Mouse (Mus musculus) heart, embryonic 11.5 days (tissue): ENCODE results near the gene Crkl. TPM values are rescaled to one million over a fixed set of nuclear protein-coding genes. Genes with fewer than 3 reads are reported as not detected.

ENCODE experiments used
- ATAC-seq: fragments of 200-750 bp; cut with Nextera tagmentation; replicated peaks from 2 replicates; pipeline ENCODE4 v1.8.0; 2017; ENCODE audit warnings: moderate library complexity; ENCODE audit not compliant: insufficient number of reproducible peaks, low FRiP score, low TSS enrichment
- H3K27ac ChIP-seq: fragments of 300-500 bp; sonication (generic); 2 replicates; pipeline ENCODE4 v1.5.1; 2014; ENCODE audit warnings: mild to moderate bottlenecking, low read depth, low read length
- H3K27me3 ChIP-seq: fragments of 300-500 bp; sonication (generic); 2 replicates; pipeline ENCODE4 v1.6.1; 2014; ENCODE audit warnings: mild to moderate bottlenecking, low read length, mixed read lengths; ENCODE audit not compliant: control insufficient read depth, insufficient read depth
- H3K36me3 ChIP-seq: fragments of 300-500 bp; sonication (generic); 2 replicates; pipeline ENCODE4 v1.6.1; 2014; ENCODE audit warnings: mild to moderate bottlenecking, low read length, moderate library complexity, mixed read lengths; ENCODE audit not compliant: control insufficient read depth, insufficient read depth
- H3K4me1 ChIP-seq: fragments of 300-500 bp; sonication (generic); 2 replicates; pipeline ENCODE4 v1.6.1; 2014; ENCODE audit warnings: low read length; ENCODE audit not compliant: control insufficient read depth, insufficient read depth
- H3K4me2 ChIP-seq: fragments of 300-500 bp; sonication (generic); 2 replicates; pipeline ENCODE4 v1.6.1; 2014; ENCODE audit warnings: mild to moderate bottlenecking, moderate library complexity
- H3K4me3 ChIP-seq: fragments of 300-500 bp; sonication (generic); 2 replicates; pipeline ENCODE4 v1.5.1; 2014; ENCODE audit warnings: low read depth, low read length
- H3K9ac ChIP-seq: fragments of 300-500 bp; sonication (generic); 2 replicates; pipeline ENCODE4 v1.6.1; 2014; ENCODE audit warnings: mild to moderate bottlenecking, low read depth, low read length, moderate library complexity
- H3K9me3 ChIP-seq: fragments of 300-500 bp; sonication (generic); replicated peaks from 2 replicates; pipeline ENCODE4 v1.6.1; 2016; ENCODE audit warnings: low read length; ENCODE audit not compliant: control insufficient read depth
- WGBS: fragments of 180-500 bp; shearing (Covaris S2); extraction: QIAGEN DNeasy Blood & Tissue Kit; methylation state at CpG from one replicate; pipeline ENCODE4 v1.1.7; 2014; ENCODE audit not compliant: insufficient replicate concordance; 5-methylcytosine and 5-hydroxymethylcytosine counted together
- polyA plus RNA-seq: library from polyadenylated mRNA; unstranded; fragments of >200 nt; fragmentation: Nextera tagmentation; extraction: Ambion mirVana; gene quantifications from 2 replicates; pipeline ENCODE4 v1.2.1, GENCODE M21; 2014

The Crkl gene
- polyA plus RNA-seq, 1 experiment from 2014 or later: 49.6 TPM

GRCm38 (mm10) chr16:17474761-17475160 is 23.0 kb downstream of the Crkl start:
- H3K4me3 ChIP-seq: no peak overlapping the region
- WGBS: 81% methylated on average over 2 of the region's 2 CpGs
- no peaks in the 10 kb centered on the region for H3K27me3 ChIP-seq
- H3K9ac ChIP-seq: no peak overlapping the region
- ATAC-seq: no peak
- H3K9me3 ChIP-seq: no peaks in the 10 kb centered on the region
- no peaks in the 10 kb centered on the region for H3K4me1 ChIP-seq
- H3K4me2 ChIP-seq: no peak overlapping the region
- peaks cover 5% of the 10 kb centered on the region; the same call in 1 of the 2 replicates for H3K36me3 ChIP-seq
- no peak overlapping the region for H3K27ac ChIP-seq

GRCm38 (mm10) chr16:17475326-17475725 is 23.5 kb downstream of the Crkl start:
- Histone ChIP-seq H3K4me3 (no peak overlapping the region), H3K27me3 (no peaks in the 10 kb centered on the region), H3K9me3 (no peaks in the 10 kb centered on the region), H3K4me2 (no peak overlapping the region), H3K9ac (no peak overlapping the region), H3K4me1 (no peaks in the 10 kb centered on the region), H3K27ac (no peak overlapping the region), H3K36me3 (no peaks in the 10 kb centered on the region)
- no peak for ATAC-seq
- WGBS: 92% methylated on average over 4 of the region's 4 CpGs

GRCm38 (mm10) chr16:17478331-17478943 is 26.6 kb downstream of the Crkl start:
- no peaks in the 10 kb centered on the region for H3K9me3 ChIP-seq
- WGBS: 82% methylated on average over 4 of the region's 4 CpGs
- H3K27ac ChIP-seq: no peak overlapping the region
- H3K9ac ChIP-seq: no peak overlapping the region
- no peaks in the 10 kb centered on the region for H3K4me1 ChIP-seq
- H3K36me3 ChIP-seq: peaks cover 3% of the 10 kb centered on the region; the same call in 1 of the 2 replicates
- ATAC-seq: no peak
- H3K27me3 ChIP-seq: no peaks in the 10 kb centered on the region
- no peak overlapping the region for H3K4me2 ChIP-seq
- H3K4me3 ChIP-seq: no peak overlapping the region

GRCm38 (mm10) chr16:17481465-17481864 is 29.7 kb downstream of the Crkl start:
- WGBS: 79% methylated on average over 2 of the region's 2 CpGs
- peaks cover 12% of the 10 kb centered on the region for H3K36me3 ChIP-seq
- ATAC-seq: no peak

GRCm38 (mm10) chr16:17486505-17486904 is 34.7 kb downstream of the Crkl start:
- peaks cover 12% of the 10 kb centered on the region for H3K36me3 ChIP-seq
- peaks cover 21% of the 10 kb centered on the region for H3K4me1 ChIP-seq
- no peaks in the 10 kb centered on the region for H3K9me3 ChIP-seq
- no peak overlapping the region for H3K4me2 ChIP-seq
- ATAC-seq: peak; percentile 50; the same call in 1 of the 2 replicates
- no peak overlapping the region for H3K27ac ChIP-seq
- H3K27me3 ChIP-seq: peaks cover 19% of the 10 kb centered on the region
- H3K9ac ChIP-seq: no peak overlapping the region
- no peak overlapping the region for H3K4me3 ChIP-seq
- WGBS: 33% methylated on average over 3 of the region's 3 CpGs

More at GRCm38 (mm10) chr16:17481465-17481864, 29.7 kb downstream of the Crkl start:
- Histone ChIP-seq H3K4me3 (no peak overlapping the region), H3K27ac (no peak overlapping the region), H3K27me3 (no peaks in the 10 kb centered on the region), H3K4me1 (peaks cover 13% of the 10 kb centered on the region), H3K9ac (no peak overlapping the region), H3K9me3 (no peaks in the 10 kb centered on the region), H3K4me2 (no peak overlapping the region)

GRCm38 (mm10) chr16:17488478-17489468 is 37.0 kb downstream of the Crkl start:
- H3K36me3 ChIP-seq: peaks cover 10% of the 10 kb centered on the region; the same call in 1 of the 2 replicates
- peak overlapping the region; percentile 58 for H3K4me3 ChIP-seq
- peaks cover 21% of the 10 kb centered on the region for H3K4me1 ChIP-seq
- no peaks in the 10 kb centered on the region for H3K9me3 ChIP-seq
- H3K27me3 ChIP-seq: peaks cover 21% of the 10 kb centered on the region
- WGBS: 45% methylated on average over 14 of the region's 14 CpGs
- H3K4me2 ChIP-seq: peak overlapping the region; percentile 97
- 0 out of 2 replicates have a peak, but pooled peaks have one; percentile 1 for ATAC-seq
- 0 out of 2 replicates have a peak overlapping the region, but pooled peaks have one; percentile 64 for H3K9ac ChIP-seq
- no peak overlapping the region for H3K27ac ChIP-seq

- Histone ChIP-seq H3K4me2 (peak within 1 kb of the TSS; percentile 97), H3K27me3 (peaks cover 21% of the 10 kb centered on the region), H3K4me3 (peak within 1 kb of the TSS; percentile 58), H3K27ac (no peak within 1 kb of the TSS), H3K9me3 (no peaks in the 10 kb centered on the region), H3K9ac (peak within 1 kb of the TSS; percentile 64), H3K4me1 (peaks cover 18% of the 10 kb centered on the region), H3K36me3 (peaks cover 5% of the 10 kb centered on the region; the same call in 1 of the 2 replicates)
- WGBS: 1% methylated on average over 47 of the region's 47 CpGs
- peak; percentile 62 for ATAC-seq
These were observed 37.8 kb downstream of the Crkl start, which contains the start of gene Aifm3 for GRCm38 (mm10) chr16:17489469-17490111. TSS of gene Aifm3 (plus strand) at chr16:17489611.

- WGBS: 78% methylated on average over 5 of the region's 5 CpGs
- no peak overlapping the region for H3K4me3 ChIP-seq
These were observed 39.4 kb downstream of the Crkl start for GRCm38 (mm10) chr16:17491154-17491553.

More at GRCm38 (mm10) chr16:17491154-17491553, 39.4 kb downstream of the Crkl start:
- H3K4me1 ChIP-seq: peaks cover 8% of the 10 kb centered on the region
- H3K9me3 ChIP-seq: no peaks in the 10 kb centered on the region
- no peak overlapping the region for H3K9ac ChIP-seq
- ATAC-seq: no peak
- no peak overlapping the region for H3K4me2 ChIP-seq
- peaks cover 21% of the 10 kb centered on the region for H3K27me3 ChIP-seq
- H3K27ac ChIP-seq: no peak overlapping the region
- no peaks in the 10 kb centered on the region for H3K36me3 ChIP-seq
